Mouse (Mus musculus) hindbrain, postnatal 0 days (tissue): ENCODE measurements around the gene Dazap1. TPM values are rescaled to one million over a fixed set of nuclear protein-coding genes. Genes with fewer than 3 reads are reported as not detected.

Experiments used
- ATAC-seq: fragments of 200-750 bp; cut with Nextera tagmentation; 2 replicates; pipeline ENCODE4 v1.8.0; 2017; ENCODE audit warnings: mild to moderate bottlenecking, moderate TSS enrichment, moderate library complexity
- DNase-seq: peaks from one replicate; pipeline ENCODE4 v3.0.0-alpha.2; 2015; ENCODE audit warnings: low spot score
- H3K27ac ChIP-seq: fragments of 300-500 bp; sonication (generic); 2 replicates; pipeline ENCODE4 v1.5.1; 2014; ENCODE audit warnings: mild to moderate bottlenecking
- H3K27me3 ChIP-seq: fragments of 300-500 bp; sonication (generic); 2 replicates; pipeline ENCODE4 v1.6.1; 2014; ENCODE audit warnings: low read length, mixed read lengths; ENCODE audit not compliant: insufficient read depth
- H3K36me3 ChIP-seq: fragments of 300-500 bp; sonication (generic); 2 replicates; pipeline ENCODE4 v1.6.1; 2014; ENCODE audit warnings: low read length, mixed read lengths; ENCODE audit not compliant: insufficient read depth
- H3K4me1 ChIP-seq: fragments of 300-500 bp; sonication (generic); 2 replicates; pipeline ENCODE4 v1.6.1; 2014; ENCODE audit warnings: antibody characterized with exemption, low read length, mixed read lengths; ENCODE audit not compliant: insufficient read depth
- H3K4me2 ChIP-seq: fragments of 300-500 bp; sonication (generic); 2 replicates; pipeline ENCODE4 v1.6.1; 2014; ENCODE audit warnings: low read depth, mild to moderate bottlenecking, low read length, moderate library complexity, mixed read lengths
- H3K4me3 ChIP-seq: fragments of 300-500 bp; sonication (generic); 2 replicates; pipeline ENCODE4 v1.5.1; 2014; ENCODE audit warnings: low read length
- H3K9ac ChIP-seq: fragments of 300-500 bp; sonication (generic); replicated peaks from 2 replicates; pipeline ENCODE4 v1.6.1; 2014; ENCODE audit warnings: mild to moderate bottlenecking, low read length, moderate library complexity, mixed read lengths
- H3K9me3 ChIP-seq: fragments of 300-500 bp; sonication (generic); 2 replicates; pipeline ENCODE4 v1.6.1; 2016; ENCODE audit warnings: low read length, mixed read lengths
- CTCF ChIP-seq: IDR thresholded peaks from 2 replicates; pipeline ENCODE4 v1.5.1; 2016; ENCODE audit warnings: antibody characterized with exemption, control low read depth, low read depth
- WGBS: fragments of 180-500 bp; shearing (Covaris S2); extraction: QIAGEN DNeasy Blood & Tissue Kit; methylation state at CpG from one replicate; pipeline ENCODE4 v1.1.7; 2014; 5-methylcytosine and 5-hydroxymethylcytosine counted together
- polyA plus RNA-seq: library from polyadenylated mRNA; unstranded; fragments of >200 nt; fragmentation: Nextera tagmentation; extraction: Ambion mirVana; gene quantifications from 2 replicates; pipeline ENCODE4 v1.2.1, GENCODE M21; 2015
- total RNA-seq: library from RNA; depleted of rRNA; stranded (reverse); fragments of >200 nt; gene quantifications from 2 replicates; pipeline ENCODE4 v1.2.3, GENCODE M21; 2014

Gene Dazap1
- total and polyA plus RNA-seq, 2 experiments from 2014 or later, result 38.5 to 79.1 TPM

- Histone ChIP-seq H3K36me3 (peaks cover 21% of the 10 kb centered on the region), H3K9me3 (no peaks in the 10 kb centered on the region), H3K9ac (no peak overlapping the region), H3K4me1 (0 out of 2 replicates have a peak, but pooled peaks cover 3% of the 10 kb centered on the region), H3K27ac (no peak overlapping the region), H3K4me2 (no peak overlapping the region), H3K4me3 (no peak overlapping the region), H3K27me3 (no peaks in the 10 kb centered on the region)
- WGBS, result 59% methylated on average over 8 of the region's 8 CpGs
- peak; percentile 47 for TF ChIP-seq CTCF
- DNase-seq, result no peak
- ATAC-seq, result no peak
These were observed 27.4 kb downstream of the Dazap1 start for GRCm38 (mm10) chr10:80288657-80289056.

GRCm38 (mm10) chr10:80292251-80293146 lies 31.2 kb downstream of the Dazap1 start, which contains the start of gene Rps15:
Gene Rps15 (plus strand): TSS chr10:80292453.
- Histone ChIP-seq H3K4me2 (peak within 1 kb of the TSS; percentile 95), H3K27me3 (no peaks in the 10 kb centered on the region), H3K4me1 (peaks cover 20% of the 10 kb centered on the region), H3K36me3 (peaks cover 15% of the 10 kb centered on the region; the same call in 1 of the 2 replicates), H3K9ac (peak within 1 kb of the TSS; percentile 94), H3K9me3 (no peaks in the 10 kb centered on the region), H3K27ac (peak within 1 kb of the TSS; percentile 96), H3K4me3 (peak within 1 kb of the TSS; percentile 67)
- ATAC-seq (peak; percentile 83), DNase-seq (peak; percentile 99)
- under 1% methylated on average over 68 of the region's 72 CpGs for WGBS
- peak; percentile 68 for TF ChIP-seq CTCF

GRCm38 (mm10) chr10:80293325-80293724 lies 32.0 kb downstream of the Dazap1 start:
- Histone ChIP-seq H3K9ac (peak overlapping the region; percentile 94), H3K27me3 (no peaks in the 10 kb centered on the region), H3K4me1 (peaks cover 29% of the 10 kb centered on the region), H3K4me3 (peak overlapping the region; percentile 67), H3K9me3 (no peaks in the 10 kb centered on the region), H3K27ac (peak overlapping the region; percentile 96), H3K4me2 (peak overlapping the region; percentile 95), H3K36me3 (peaks cover 11% of the 10 kb centered on the region; the same call in 1 of the 2 replicates)
- peak; percentile 20; the same call in 1 of the 2 replicates for TF ChIP-seq CTCF
- WGBS, result 20% methylated on average over 14 of the region's 14 CpGs
- no peak for ATAC-seq
- no peak for DNase-seq

- ATAC-seq (no peak), DNase-seq (no peak)
- Histone ChIP-seq H3K27me3 (no peaks in the 10 kb centered on the region), H3K4me2 (no peak overlapping the region), H3K4me1 (peaks cover 31% of the 10 kb centered on the region), H3K9me3 (no peaks in the 10 kb centered on the region), H3K27ac (0 out of 2 replicates have a peak overlapping the region, but pooled peaks have one; percentile 6), H3K36me3 (peaks cover 10% of the 10 kb centered on the region; the same call in 1 of the 2 replicates), H3K9ac (peak overlapping the region; percentile 4; the same call in 1 of the 2 replicates), H3K4me3 (no peak overlapping the region)
- WGBS, result 70% methylated on average over 4 of the region's 4 CpGs
- no peak for TF ChIP-seq CTCF
These were observed 33.0 kb downstream of the Dazap1 start for GRCm38 (mm10) chr10:80294311-80294710.

GRCm38 (mm10) chr10:80294788-80295303 lies 33.6 kb downstream of the Dazap1 start:
- Histone ChIP-seq H3K4me1 (peaks cover 31% of the 10 kb centered on the region), H3K4me2 (no peak overlapping the region), H3K4me3 (no peak overlapping the region), H3K9ac (no peak overlapping the region), H3K27me3 (no peaks in the 10 kb centered on the region), H3K36me3 (peaks cover 10% of the 10 kb centered on the region; the same call in 1 of the 2 replicates), H3K27ac (peak overlapping the region; percentile 99), H3K9me3 (no peaks in the 10 kb centered on the region)
- 45% methylated on average over 7 of the region's 7 CpGs for WGBS
- ATAC-seq, result no peak
- TF ChIP-seq CTCF, result no peak
- no peak for DNase-seq

GRCm38 (mm10) chr10:80295618-80296425 lies 34.5 kb downstream of the Dazap1 start, which contains the start of gene Apc2:
Gene Apc2 (plus strand): TSS chr10:80295977.
- Histone ChIP-seq H3K4me2 (peak within 1 kb of the TSS; percentile 79), H3K9ac (peak within 1 kb of the TSS; percentile 64), H3K27ac (peak within 1 kb of the TSS; percentile 99), H3K4me3 (peak within 1 kb of the TSS; percentile 48), H3K4me1 (peaks cover 31% of the 10 kb centered on the region), H3K36me3 (peaks cover 10% of the 10 kb centered on the region; the same call in 1 of the 2 replicates), H3K27me3 (no peaks in the 10 kb centered on the region), H3K9me3 (no peaks in the 10 kb centered on the region)
- peak; percentile 52 for ATAC-seq
- DNase-seq, result peak; percentile 94
- under 1% methylated on average over 26 of the region's 26 CpGs for WGBS
- TF ChIP-seq CTCF, result peak; percentile 78
